Mouse (Mus musculus): ENCODE measurements at regions not wholly inside any gene's neighbourhood (a gene's known extent, or its start where the extent isn't known, plus 50 kb on each side); places are given as distances from the start of the nearest gene placed in this dataset.

DNA sequence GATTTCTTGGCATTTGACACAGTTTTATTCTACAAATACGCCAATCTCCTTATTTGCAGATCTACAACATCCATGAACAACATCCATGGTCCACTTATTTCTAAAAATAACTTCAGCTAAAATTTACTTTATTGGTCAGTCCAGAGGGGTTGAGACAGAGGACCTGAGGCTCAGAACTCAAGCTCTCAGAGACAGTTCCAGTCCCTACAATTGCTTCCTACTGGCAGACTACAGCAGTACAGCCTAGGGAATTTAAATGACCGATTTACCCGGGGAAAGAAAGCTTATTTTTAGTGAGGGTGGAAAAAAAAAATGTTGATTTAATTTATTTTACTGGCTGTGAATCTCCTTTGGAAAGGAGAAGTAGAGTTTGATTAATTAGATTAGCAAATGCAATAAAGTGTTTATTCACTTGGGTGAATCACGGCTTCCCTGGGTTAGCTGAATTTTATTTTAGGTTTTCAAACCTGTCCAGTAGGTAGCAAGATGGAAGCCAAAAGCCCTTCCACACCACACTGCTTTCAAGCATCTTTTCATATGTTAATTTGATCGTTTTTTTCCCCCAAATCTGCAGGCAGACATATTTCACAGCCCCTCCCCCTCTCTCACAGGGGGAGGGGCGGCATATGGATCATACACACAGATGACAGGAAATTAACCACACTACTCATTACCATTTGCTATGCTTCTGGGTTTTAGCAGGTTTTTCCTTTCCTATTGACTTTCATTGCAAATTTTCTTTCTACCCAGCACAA is 143.0 kb downstream of the Sox4 start:
- peak overlapping the region; percentile 91 for H3K27ac ChIP-seq
- no peaks in the 10 kb centered on the region for H3K9me3 ChIP-seq (replicated peaks)
- H3K9ac ChIP-seq = no peak overlapping the region
- no peaks in the 10 kb centered on the region for H3K36me3 ChIP-seq (ENCODE audit: poor library complexity, severe bottlenecking)
- H3K4me1 ChIP-seq = peaks cover 76% of the 10 kb centered on the region
- ATAC-seq = peak; percentile 72
- H3K27me3 ChIP-seq = no peaks in the 10 kb centered on the region
- WGBS = 24% methylated on average over 6 of the region's 6 CpGs
- H3K4me2 ChIP-seq = peak overlapping the region; percentile 29; the same call in 1 of the 2 replicates
- no peak overlapping the region for H3K4me3 ChIP-seq

DNA sequence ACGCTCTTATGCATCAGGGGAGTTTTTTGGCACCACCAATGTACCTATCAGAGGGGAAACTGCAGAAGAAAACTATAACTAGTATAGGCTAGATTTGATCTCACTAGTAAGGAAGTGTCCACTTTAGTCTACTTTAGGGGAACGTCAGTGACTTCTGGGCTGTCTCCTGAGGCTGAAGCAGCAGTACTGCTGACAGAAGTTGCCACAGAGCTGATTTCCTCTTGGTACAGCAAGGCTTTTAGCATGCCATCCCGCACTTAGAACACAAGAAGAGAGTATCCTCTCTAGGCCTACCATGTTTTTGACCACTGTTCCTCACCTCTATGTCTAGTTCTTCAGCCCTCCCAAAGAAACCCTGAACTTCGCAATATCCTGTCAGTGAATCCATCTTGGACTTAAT is 148.2 kb downstream of the Sox4 start:
- H3K9ac ChIP-seq = no peak overlapping the region
- no peaks in the 10 kb centered on the region for H3K36me3 ChIP-seq (ENCODE audit: poor library complexity, severe bottlenecking)
- H3K4me1 ChIP-seq = peaks cover 45% of the 10 kb centered on the region
- H3K4me2 ChIP-seq = no peak overlapping the region
- WGBS = 67% methylated on average over 4 of the region's 4 CpGs
- no peak for ATAC-seq
- H3K9me3 ChIP-seq (replicated peaks) = no peaks in the 10 kb centered on the region
- no peak overlapping the region for H3K27ac ChIP-seq
- H3K4me3 ChIP-seq = no peak overlapping the region
- no peaks in the 10 kb centered on the region for H3K27me3 ChIP-seq

DNA sequence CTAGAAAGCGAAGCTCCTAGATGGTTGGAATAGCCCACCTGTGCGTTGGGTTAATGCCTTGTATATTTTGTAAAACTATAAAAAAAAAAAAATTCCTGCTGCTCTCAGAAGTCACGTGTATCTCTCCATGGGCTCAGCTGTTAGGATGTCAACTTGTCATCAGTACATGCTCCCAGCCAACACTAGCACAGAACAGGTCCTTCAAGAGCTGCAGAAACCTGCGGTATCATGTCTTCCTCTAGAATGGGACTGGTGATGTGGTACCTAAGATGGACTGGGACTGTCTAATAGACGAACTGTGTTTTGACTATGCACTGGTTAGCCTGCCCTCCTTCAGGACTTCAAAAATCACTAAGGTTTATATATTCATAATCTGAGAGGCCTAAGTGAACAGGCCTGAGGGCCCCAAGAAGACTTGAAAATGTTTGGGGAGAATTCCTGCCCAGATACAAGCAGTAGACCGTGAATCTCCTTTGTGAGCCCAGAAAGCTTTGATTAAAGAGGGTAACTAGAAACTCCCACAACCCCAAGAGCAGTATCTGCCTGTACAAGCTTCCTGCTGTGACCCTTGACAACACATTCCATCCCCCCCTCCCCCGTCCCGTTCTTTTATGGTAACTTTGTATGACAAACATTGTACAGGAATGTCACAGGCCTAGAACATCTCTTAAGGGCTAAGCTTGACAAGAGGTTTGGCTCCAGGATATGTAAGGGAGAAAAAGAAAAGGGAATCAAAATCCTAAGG is 152.1 kb downstream of the Sox4 start:
- H3K9ac ChIP-seq = no peak overlapping the region
- no peak overlapping the region for H3K4me3 ChIP-seq
- peak overlapping the region; percentile 42; the same call in 1 of the 2 replicates for H3K27ac ChIP-seq
- peaks cover 53% of the 10 kb centered on the region for H3K4me1 ChIP-seq
- H3K9me3 ChIP-seq (replicated peaks) = no peaks in the 10 kb centered on the region
- peak; percentile 32 for ATAC-seq
- no peaks in the 10 kb centered on the region for H3K27me3 ChIP-seq
- no peak overlapping the region for H3K4me2 ChIP-seq
- no peaks in the 10 kb centered on the region for H3K36me3 ChIP-seq (ENCODE audit: poor library complexity, severe bottlenecking)
- WGBS = 40% methylated on average over 8 of the region's 8 CpGs

DNA sequence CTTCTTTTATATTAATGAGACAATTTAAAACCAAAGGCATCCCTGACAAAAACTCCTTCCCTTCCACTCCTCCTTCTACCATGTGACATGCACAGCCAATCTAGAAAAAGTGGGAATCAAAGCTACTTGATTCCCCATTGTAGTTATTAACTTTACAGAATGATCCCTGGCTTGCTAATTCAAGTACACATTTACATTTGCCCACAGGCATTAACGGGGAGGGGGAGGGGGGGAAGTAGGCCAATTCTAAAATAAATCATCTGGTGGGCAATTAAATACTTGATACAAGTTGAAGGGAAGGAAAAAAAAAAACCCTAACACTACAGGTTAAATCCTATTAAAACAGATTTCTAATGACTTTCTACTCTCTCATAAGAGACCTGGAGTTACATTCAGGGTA is 152.8 kb downstream of the Sox4 start:
- H3K27me3 ChIP-seq = no peaks in the 10 kb centered on the region
- no peak overlapping the region for H3K4me3 ChIP-seq
- H3K4me2 ChIP-seq = no peak overlapping the region
- H3K9ac ChIP-seq = no peak overlapping the region
- peaks cover 52% of the 10 kb centered on the region for H3K4me1 ChIP-seq
- no peaks in the 10 kb centered on the region for H3K9me3 ChIP-seq (replicated peaks)
- no peak for ATAC-seq
- WGBS = 19% methylated on average over 1 of the region's 1 CpGs
- no peaks in the 10 kb centered on the region for H3K36me3 ChIP-seq (ENCODE audit: poor library complexity, severe bottlenecking)
- peak overlapping the region; percentile 38; the same call in 1 of the 2 replicates for H3K27ac ChIP-seq

GRCm38 (mm10) chr13:28799474-28799873 is 154.0 kb downstream of the Sox4 start:
- 83% methylated on average over 1 of the region's 1 CpGs for WGBS
- H3K4me3 ChIP-seq = no peak overlapping the region
- H3K4me1 ChIP-seq = peaks cover 59% of the 10 kb centered on the region
- H3K9ac ChIP-seq = no peak overlapping the region
- H3K36me3 ChIP-seq (ENCODE audit: poor library complexity, severe bottlenecking) = no peaks in the 10 kb centered on the region
- no peak for ATAC-seq
- no peaks in the 10 kb centered on the region for H3K9me3 ChIP-seq (replicated peaks)
- no peak overlapping the region for H3K4me2 ChIP-seq
- H3K27ac ChIP-seq = no peak overlapping the region
- no peaks in the 10 kb centered on the region for H3K27me3 ChIP-seq

DNA sequence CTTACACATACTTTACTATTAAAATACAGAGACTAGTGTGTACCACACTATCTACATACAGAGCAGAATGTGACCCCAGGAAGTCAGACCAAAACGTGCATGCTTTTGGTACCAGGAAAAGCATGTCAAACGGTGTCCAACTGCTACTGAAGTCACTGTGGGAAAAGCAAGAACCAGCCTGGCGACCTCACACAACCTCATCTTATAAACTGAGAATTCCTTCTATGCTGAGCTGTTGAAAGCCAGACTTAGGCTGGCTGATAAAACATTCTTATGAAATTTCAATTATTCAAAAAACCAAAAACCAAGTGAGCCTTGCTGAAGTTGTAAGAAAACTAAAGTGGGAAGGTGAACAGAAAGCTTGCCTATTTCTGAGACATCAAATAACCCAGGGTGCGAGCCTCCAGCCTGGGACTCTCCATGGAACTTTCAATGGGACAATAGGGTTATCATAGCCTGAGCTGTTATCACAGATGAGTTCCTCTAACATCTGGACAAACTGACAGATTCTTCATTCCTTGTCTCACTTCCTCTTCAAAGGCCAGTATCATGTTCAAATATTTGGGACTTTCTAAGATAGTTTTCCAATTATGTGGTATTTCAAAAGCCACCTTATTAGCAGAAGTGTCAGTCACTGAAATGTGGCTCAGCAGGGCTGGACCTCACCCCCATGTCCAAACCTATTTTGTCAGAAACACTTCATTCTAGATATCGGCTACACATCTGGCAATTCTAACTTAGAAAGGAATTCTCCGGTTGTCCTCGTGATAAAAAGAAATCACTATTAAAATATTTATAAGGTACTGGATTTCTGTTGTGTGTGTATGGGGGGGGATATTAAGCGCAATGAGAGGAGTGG is 155.7 kb downstream of the Sox4 start:
- no peaks in the 10 kb centered on the region for H3K9me3 ChIP-seq (replicated peaks)
- peaks cover 75% of the 10 kb centered on the region for H3K4me1 ChIP-seq
- no peak overlapping the region for H3K27ac ChIP-seq
- H3K4me3 ChIP-seq = no peak overlapping the region
- no peaks in the 10 kb centered on the region for H3K36me3 ChIP-seq (ENCODE audit: poor library complexity, severe bottlenecking)
- 71% methylated on average over 8 of the region's 8 CpGs for WGBS
- H3K4me2 ChIP-seq = no peak overlapping the region
- no peaks in the 10 kb centered on the region for H3K27me3 ChIP-seq
- no peak for ATAC-seq
- H3K9ac ChIP-seq = no peak overlapping the region

GRCm38 (mm10) chr13:28795274-28795673 is 158.2 kb downstream of the Sox4 start:
- H3K9me3 ChIP-seq (replicated peaks) = no peaks in the 10 kb centered on the region
- peak overlapping the region; percentile 19; the same call in 1 of the 2 replicates for H3K4me2 ChIP-seq
- H3K9ac ChIP-seq = no peak overlapping the region
- peaks cover 85% of the 10 kb centered on the region for H3K4me1 ChIP-seq
- ATAC-seq = no peak
- H3K27ac ChIP-seq = peak overlapping the region; percentile 72
- WGBS = 22% methylated on average over 7 of the region's 7 CpGs
- no peaks in the 10 kb centered on the region for H3K36me3 ChIP-seq (ENCODE audit: poor library complexity, severe bottlenecking)
- no peak overlapping the region for H3K4me3 ChIP-seq
- H3K27me3 ChIP-seq = no peaks in the 10 kb centered on the region

DNA sequence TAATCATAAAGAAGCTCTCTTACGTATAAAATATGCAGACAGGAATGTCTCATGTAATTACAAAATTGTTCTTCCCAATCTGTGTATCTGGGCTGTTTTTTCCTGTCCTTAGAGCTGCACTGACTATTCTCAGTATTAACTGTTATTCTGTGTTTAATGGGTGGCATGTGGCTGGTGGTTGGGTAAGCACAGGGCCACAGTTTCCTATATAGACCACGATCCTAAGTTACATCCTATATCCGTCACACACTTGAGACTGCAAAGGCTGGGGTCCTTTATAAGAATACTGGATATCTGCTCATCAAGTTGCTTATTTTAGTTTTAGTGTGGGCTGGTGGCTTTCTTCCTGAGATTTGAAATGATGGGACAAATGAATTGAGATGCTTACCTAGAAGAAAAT is 159.0 kb downstream of the Sox4 start:
- WGBS = 59% methylated on average over 3 of the region's 3 CpGs
- peaks cover 88% of the 10 kb centered on the region for H3K4me1 ChIP-seq
- H3K4me2 ChIP-seq = 0 out of 2 replicates have a peak overlapping the region, but pooled peaks have one; percentile 2

DNA sequence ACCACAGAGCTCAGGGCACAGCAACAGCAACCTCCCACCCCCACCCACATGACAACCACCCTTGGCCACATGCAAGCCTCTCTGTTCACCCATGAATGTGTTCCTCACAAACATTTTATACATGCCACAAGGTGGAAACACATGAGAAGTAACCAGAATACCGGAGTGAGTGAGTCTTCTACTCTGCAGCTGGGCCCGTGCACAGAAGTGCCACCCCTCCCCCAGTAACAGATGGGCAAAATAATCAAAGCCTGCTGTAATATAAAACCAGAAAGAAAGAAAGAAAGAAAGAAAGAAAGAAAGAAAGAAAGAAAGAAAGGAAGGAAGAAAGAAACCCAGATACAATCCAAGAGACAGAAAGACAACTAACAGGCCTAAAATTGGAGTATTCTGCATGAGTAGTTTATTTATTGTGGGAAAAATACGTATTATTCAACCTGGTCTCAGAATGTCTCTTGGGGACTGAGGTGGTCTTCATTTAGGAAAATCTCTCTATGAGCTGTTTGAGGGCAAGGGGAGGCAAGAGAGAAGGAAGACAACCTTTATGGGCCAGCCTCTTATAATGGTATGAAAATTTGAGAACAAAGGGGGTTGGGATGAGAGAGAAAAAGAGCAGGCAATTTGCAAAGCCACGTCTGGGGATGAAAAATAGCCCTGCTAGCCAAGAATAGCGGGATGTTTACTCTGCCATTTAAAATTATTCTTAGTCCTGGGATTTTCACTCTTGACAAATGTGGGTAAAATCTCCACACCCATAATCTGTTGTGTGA is 160.2 kb downstream of the Sox4 start:
- peak overlapping the region; percentile 36 for H3K4me2 ChIP-seq
- peaks cover 88% of the 10 kb centered on the region for H3K4me1 ChIP-seq
- peak overlapping the region; percentile 56 for H3K9ac ChIP-seq
- H3K4me3 ChIP-seq = no peak overlapping the region
- ATAC-seq = peak; percentile 66
- peak overlapping the region; percentile 96 for H3K27ac ChIP-seq
- 7% methylated on average over 5 of the region's 5 CpGs for WGBS
- H3K9me3 ChIP-seq (replicated peaks) = no peaks in the 10 kb centered on the region
- no peaks in the 10 kb centered on the region for H3K27me3 ChIP-seq
- H3K36me3 ChIP-seq (ENCODE audit: poor library complexity, severe bottlenecking) = no peaks in the 10 kb centered on the region

More for the DNA sequence above, 159.0 kb downstream of the Sox4 start:
- H3K4me3 ChIP-seq = no peak overlapping the region
- ATAC-seq = no peak
- peak overlapping the region; percentile 96 for H3K27ac ChIP-seq
- H3K9ac ChIP-seq = 0 out of 2 replicates have a peak overlapping the region, but pooled peaks have one; percentile 34
- H3K9me3 ChIP-seq (replicated peaks) = no peaks in the 10 kb centered on the region
- no peaks in the 10 kb centered on the region for H3K36me3 ChIP-seq (ENCODE audit: poor library complexity, severe bottlenecking)
- no peaks in the 10 kb centered on the region for H3K27me3 ChIP-seq

DNA sequence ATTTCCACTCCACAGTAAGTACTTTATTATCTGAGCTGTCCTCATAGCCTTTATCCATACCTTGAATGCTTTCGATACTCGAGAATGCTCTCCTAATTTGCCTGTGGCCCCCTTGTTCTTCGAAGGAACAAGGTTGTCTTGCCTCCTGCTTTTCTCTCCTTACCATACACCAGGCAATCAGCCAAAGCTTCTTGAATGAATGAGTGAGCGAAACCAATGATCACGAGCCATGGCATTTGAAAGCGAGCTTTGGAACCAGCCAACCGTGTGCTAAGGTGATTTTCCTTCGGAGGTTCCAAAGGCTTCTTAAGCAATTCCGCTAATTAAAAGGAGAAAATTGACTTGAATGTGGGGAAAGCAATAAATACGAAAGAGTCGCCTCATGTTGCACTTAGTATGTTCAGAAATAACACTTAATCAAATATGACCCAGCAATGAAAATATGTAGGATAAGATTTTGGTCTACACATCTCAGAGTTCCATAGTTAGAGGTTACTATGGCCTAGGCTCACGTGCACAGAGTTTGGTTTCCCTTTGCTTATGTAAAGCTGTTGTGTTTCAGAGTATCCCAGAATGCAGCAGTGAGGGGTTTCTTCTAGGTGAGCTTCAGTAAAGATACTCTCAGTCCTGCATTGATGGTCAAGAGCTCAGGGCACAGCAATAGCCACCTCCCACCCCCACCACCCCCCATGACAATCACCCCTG is 160.9 kb downstream of the Sox4 start:
- WGBS = 8% methylated on average over 12 of the region's 12 CpGs
- Histone ChIP-seq H3K4me2 (peak overlapping the region; percentile 36), H3K36me3 (ENCODE audit: poor library complexity, severe bottlenecking) (no peaks in the 10 kb centered on the region), H3K9me3 (replicated peaks) (no peaks in the 10 kb centered on the region), H3K4me3 (no peak overlapping the region), H3K27me3 (no peaks in the 10 kb centered on the region), H3K4me1 (peaks cover 84% of the 10 kb centered on the region), H3K27ac (peak overlapping the region; percentile 96), H3K9ac (no peak overlapping the region; the same call in 1 of the 2 replicates)
- ATAC-seq = peak; percentile 65

GRCm38 (mm10) chr13:28790381-28790780 is 163.1 kb downstream of the Sox4 start:
- Histone ChIP-seq H3K4me2 (0 out of 2 replicates have a peak overlapping the region, but pooled peaks have one; percentile 7), H3K36me3 (ENCODE audit: poor library complexity, severe bottlenecking) (no peaks in the 10 kb centered on the region), H3K4me3 (no peak overlapping the region), H3K27ac (peak overlapping the region; percentile 96), H3K27me3 (no peaks in the 10 kb centered on the region), H3K9me3 (replicated peaks) (no peaks in the 10 kb centered on the region), H3K9ac (no peak overlapping the region), H3K4me1 (peaks cover 79% of the 10 kb centered on the region)
- 11% methylated on average over 4 of the region's 4 CpGs for WGBS
- no peak for ATAC-seq
